Mouse (Mus musculus) liver, adult 2 months (tissue): ENCODE results near the gene 4930402H24Rik. TPM values are rescaled to one million over a fixed set of nuclear protein-coding genes. Genes with fewer than 3 reads are reported as not detected.

ENCODE experiments used
- DNase-seq: peaks from one replicate; pipeline ENCODE4 v3.0.0-alpha.2; 2011; ENCODE audit warnings: low read depth, low spot score; ENCODE audit errors: extremely low read depth
- H3K27ac ChIP-seq: fragments of 200-500 bp; replicated peaks from 2 replicates; pipeline ENCODE4 v1.5.1; 2012; ENCODE audit warnings: low read depth, mild to moderate bottlenecking, control low read depth, inconsistent platforms, low read length; ENCODE audit not compliant: insufficient read depth
- H3K27me3 ChIP-seq: fragments of 200-500 bp; 2 replicates; pipeline ENCODE4 v1.6.1; 2012; ENCODE audit warnings: mild to moderate bottlenecking, moderate library complexity, low read length, inconsistent platforms; ENCODE audit not compliant: control insufficient read depth, insufficient read depth
- H3K36me3 ChIP-seq: fragments of 200-500 bp; 2 replicates; pipeline ENCODE4 v1.6.1; 2012; ENCODE audit warnings: low read length, inconsistent platforms; ENCODE audit not compliant: control insufficient read depth, insufficient read depth
- H3K4me1 ChIP-seq: fragments of 200-500 bp; 2 replicates; pipeline ENCODE4 v1.6.1; 2011; ENCODE audit warnings: low read length; ENCODE audit not compliant: control insufficient read depth, insufficient read depth
- H3K4me3 ChIP-seq: fragments of 200-500 bp; 2 replicates; pipeline ENCODE4 v1.5.1; 2011; ENCODE audit warnings: low read depth, mild to moderate bottlenecking, control low read depth, low read length, moderate library complexity; ENCODE audit not compliant: insufficient read depth
- H3K79me2 ChIP-seq: fragments of 200-500 bp; 2 replicates; pipeline ENCODE4 v1.6.1; 2012; ENCODE audit warnings: inconsistent platforms, mild to moderate bottlenecking, low read length, moderate library complexity; ENCODE audit not compliant: control insufficient read depth, insufficient read depth
- H3K9ac ChIP-seq: fragments of 200-500 bp; 2 replicates; pipeline ENCODE4 v1.6.1; 2012; ENCODE audit warnings: low read depth, mild to moderate bottlenecking, control low read depth, inconsistent platforms, low read length
- CTCF ChIP-seq: fragments of 200-500 bp; IDR thresholded peaks from 2 replicates; pipeline ENCODE4 v1.5.1; 2011; ENCODE audit warnings: low read depth, low read length, control low read depth
- POLR2A ChIP-seq: fragments of 200-500 bp; IDR thresholded peaks from 2 replicates; pipeline ENCODE4 v1.6.1; 2011; ENCODE audit warnings: low read length, control low read depth; ENCODE audit not compliant: insufficient read depth; ENCODE audit errors: extremely low read depth
- WGBS: fragments of 180-500 bp; shearing (Covaris S2); methylation state at CpG from one replicate; pipeline ENCODE4 v1.1.7; 2018; 5-methylcytosine and 5-hydroxymethylcytosine counted together
- polyA plus RNA-seq: library from polyadenylated mRNA; depleted of rRNA; stranded (reverse); fragments of >200 nt; gene quantifications from 2 replicates; pipeline ENCODE4 v1.2.3, GENCODE M21; 2012
- total RNA-seq: library from RNA; depleted of rRNA; stranded (reverse); fragments of >200 nt; gene quantifications from 2 replicates; pipeline ENCODE4 v1.2.3, GENCODE M21; 2014

Gene 4930402H24Rik
- total and polyA plus RNA-seq, 2 experiments: 14.8 to 18.2 TPM

- no peak for TF ChIP-seq POLR2A
- H3K27ac ChIP-seq: no peak overlapping the region
- H3K4me1 ChIP-seq: peaks cover 25% of the 10 kb centered on the region
- H3K4me3 ChIP-seq: no peak overlapping the region
- no peak for DNase-seq
- H3K79me2 ChIP-seq: no peaks in the 10 kb centered on the region
- H3K27me3 ChIP-seq: no peaks in the 10 kb centered on the region
- no peak overlapping the region for H3K9ac ChIP-seq
- H3K36me3 ChIP-seq: peaks cover 44% of the 10 kb centered on the region
- 100% methylated on average over 1 of the region's 1 CpGs for WGBS
Observed at GRCm38 (mm10) chr2:130812487-130812886, 93.7 kb downstream of the 4930402H24Rik start.

GRCm38 (mm10) chr2:130805146-130805545, 101.1 kb downstream of the 4930402H24Rik start:
- H3K36me3 ChIP-seq: peaks cover 52% of the 10 kb centered on the region
- H3K27me3 ChIP-seq: no peaks in the 10 kb centered on the region
- no peak for TF ChIP-seq CTCF
- no peak for TF ChIP-seq POLR2A
- no peak overlapping the region for H3K9ac ChIP-seq
- no peak for DNase-seq
- WGBS: 97% methylated on average over 3 of the region's 3 CpGs
- H3K4me1 ChIP-seq: peaks cover 2% of the 10 kb centered on the region; the same call in 1 of the 2 replicates
- no peak overlapping the region for H3K27ac ChIP-seq
- H3K79me2 ChIP-seq: no peaks in the 10 kb centered on the region
- no peak overlapping the region for H3K4me3 ChIP-seq

- Histone ChIP-seq H3K36me3 (peaks cover 40% of the 10 kb centered on the region), H3K4me3 (no peak overlapping the region), H3K27me3 (no peaks in the 10 kb centered on the region), H3K9ac (no peak overlapping the region), H3K79me2 (no peaks in the 10 kb centered on the region), H3K4me1 (peaks cover 2% of the 10 kb centered on the region; the same call in 1 of the 2 replicates), H3K27ac (no peak overlapping the region)
- 90% methylated on average over 25 of the region's 25 CpGs for WGBS
- TF ChIP-seq CTCF (no peak), POLR2A (no peak)
- no peak for DNase-seq
Observed at GRCm38 (mm10) chr2:130803706-130804105, 102.5 kb downstream of the 4930402H24Rik start.

GRCm38 (mm10) chr2:130795731-130796130, 110.5 kb downstream of the 4930402H24Rik start:
- TF ChIP-seq POLR2A (no peak), CTCF (no peak)
- WGBS: 96% methylated on average over 8 of the region's 8 CpGs
- no peak overlapping the region for H3K9ac ChIP-seq
- DNase-seq: no peak
- no peak overlapping the region for H3K4me3 ChIP-seq
- no peak overlapping the region for H3K27ac ChIP-seq
- peaks cover 33% of the 10 kb centered on the region for H3K36me3 ChIP-seq
- H3K79me2 ChIP-seq: no peaks in the 10 kb centered on the region
- H3K27me3 ChIP-seq: no peaks in the 10 kb centered on the region
- H3K4me1 ChIP-seq: peaks cover 2% of the 10 kb centered on the region; the same call in 1 of the 2 replicates

- Histone ChIP-seq H3K27ac (no peak overlapping the region), H3K79me2 (no peaks in the 10 kb centered on the region), H3K4me1 (no peaks in the 10 kb centered on the region), H3K9ac (no peak overlapping the region), H3K4me3 (no peak overlapping the region), H3K36me3 (peaks cover 43% of the 10 kb centered on the region), H3K27me3 (no peaks in the 10 kb centered on the region)
- TF ChIP-seq POLR2A (no peak), CTCF (no peak)
- DNase-seq: peak; percentile 55
- WGBS: 86% methylated on average over 7 of the region's 7 CpGs
Observed at GRCm38 (mm10) chr2:130791722-130792121, 114.5 kb downstream of the 4930402H24Rik start.

GRCm38 (mm10) chr2:130789642-130790041, 116.6 kb downstream of the 4930402H24Rik start:
- H3K79me2 ChIP-seq: no peaks in the 10 kb centered on the region
- WGBS: 96% methylated on average over 6 of the region's 6 CpGs
- no peak overlapping the region for H3K9ac ChIP-seq
- TF ChIP-seq POLR2A: no peak
- TF ChIP-seq CTCF: no peak
- H3K27ac ChIP-seq: no peak overlapping the region
- H3K36me3 ChIP-seq: peaks cover 47% of the 10 kb centered on the region
- DNase-seq: no peak
- no peak overlapping the region for H3K4me3 ChIP-seq
- H3K4me1 ChIP-seq: no peaks in the 10 kb centered on the region
- H3K27me3 ChIP-seq: no peaks in the 10 kb centered on the region
